In genomic region chr7:19750217-19751069, GRCm38 (mm10) we compare ENCODE assay signal across 8 mouse cellular contexts. TPM values are rescaled to one million over a fixed set of nuclear protein-coding genes. Genes with fewer than 3 reads are reported as not detected.
DNase-seq lines count a peak whose midpoint lies in the region; ATAC-seq and TF ChIP-seq lines count a peak whose summit lies in the region.

Gene Nectin2 (minus strand): TSS chr7:19750483.

- H3ac ChIP-seq in C2C12 (ENCODE audit: control insufficient read depth, insufficient read length, low read depth), result peak within 1 kb of the TSS; percentile 92

- 12% methylated on average over 19 of the region's 19 CpGs for WGBS in heart, embryonic 10.5 days
- 15% methylated on average over 19 of the region's 19 CpGs for WGBS in kidney, embryonic 15.5 days

- H3K4me2 ChIP-seq in kidney, embryonic 15.5 days, result peak within 1 kb of the TSS; percentile 88

- no peak for TF ChIP-seq POLR2A in brain, embryonic 14.5 days (IDR thresholded peaks at IDR 0.05; ENCODE audit: borderline replicate concordance, extremely low read depth, insufficient read depth, insufficient read length, poor library complexity, severe bottlenecking)

- peak; percentile 73 for ATAC-seq in erythroblast, adult 5-6 weeks (replicated peaks; ENCODE audit: low FRiP score, poor library complexity, severe bottlenecking)
- peak; percentile 62 for ATAC-seq in kidney, embryonic 15.5 days (replicated peaks; ENCODE audit: low FRiP score)

- peak within 1 kb of the TSS; percentile 77 for H3K9ac ChIP-seq in kidney, embryonic 15.5 days

- no peaks in the 10 kb centered on the region for H3K79me3 ChIP-seq in C2C12 (ENCODE audit: low read depth)

- peak within 1 kb of the TSS; percentile 42 for H3K4me3 ChIP-seq in C2C12 (ENCODE audit: insufficient read depth, poor library complexity, severe bottlenecking)
- H3K4me3 ChIP-seq in heart, embryonic 10.5 days, result peak within 1 kb of the TSS; percentile 81
- H3K4me3 ChIP-seq in kidney, embryonic 15.5 days (replicated peaks), result peak within 1 kb of the TSS; percentile 74

- H3K27ac ChIP-seq in heart, embryonic 10.5 days, result peak within 1 kb of the TSS; percentile 93
- peak within 1 kb of the TSS; percentile 91 for H3K27ac ChIP-seq in kidney, embryonic 15.5 days

- H3K27me3 ChIP-seq in C2C12 (ENCODE audit: control insufficient read depth, insufficient read depth, insufficient read length), result no peaks in the 10 kb centered on the region
- H3K27me3 ChIP-seq in heart, embryonic 10.5 days (ENCODE audit: insufficient read depth, poor library complexity, severe bottlenecking), result no peaks in the 10 kb centered on the region
- no peaks in the 10 kb centered on the region for H3K27me3 ChIP-seq in kidney, embryonic 15.5 days

- H3K79me2 ChIP-seq in C2C12 (ENCODE audit: control insufficient read depth, insufficient read depth), result no peaks in the 10 kb centered on the region

- DNase-seq in brain, embryonic 14.5 days (ENCODE audit: low read depth), result peak; percentile 90
- DNase-seq in heart, embryonic 10.5 days (ENCODE audit: low spot score), result peak; percentile 95
- peak; percentile 89 for DNase-seq in liver
- peak; percentile 59 to 71 for DNase-seq in monocyte, adult 2 months (ENCODE audit: low read depth in 1 of 2, low spot score in 2 of 2)
- peak; percentile 44 to 66 for DNase-seq in spleen, postnatal 14 days (ENCODE audit: low spot score in 2 of 2)

- no peaks in the 10 kb centered on the region for H3K9me3 ChIP-seq in heart, embryonic 10.5 days
- no peaks in the 10 kb centered on the region for H3K9me3 ChIP-seq in kidney, embryonic 15.5 days (replicated peaks)

- peaks cover 49% of the 10 kb centered on the region for H3K4me1 ChIP-seq in heart, embryonic 10.5 days
- H3K4me1 ChIP-seq in kidney, embryonic 15.5 days, result peaks cover 52% of the 10 kb centered on the region

- TF ChIP-seq CTCF in C2C12 (IDR thresholded peaks at IDR 0.05; ENCODE audit: control insufficient read depth, insufficient read depth, insufficient read length), result peak; percentile 43
- TF ChIP-seq CTCF in brain, embryonic 14.5 days (IDR thresholded peaks at IDR 0.05; ENCODE audit: borderline replicate concordance, extremely low read depth, insufficient read depth, insufficient read length), result peak; percentile 82

- no peaks in the 10 kb centered on the region for H3K36me3 ChIP-seq in C2C12 (ENCODE audit: control insufficient read depth, insufficient read depth)
- H3K36me3 ChIP-seq in heart, embryonic 10.5 days, result 0 out of 2 replicates have a peak, but pooled peaks cover 2% of the 10 kb centered on the region
- 0 out of 2 replicates have a peak, but pooled peaks cover 5% of the 10 kb centered on the region for H3K36me3 ChIP-seq in kidney, embryonic 15.5 days

TF ChIP-seq in C2C12, 6 proteins besides CTCF, POLR2A, EP300 and RAD21:
- TF ChIP-seq MYOG (IDR thresholded peaks at IDR 0.05; ENCODE audit: control insufficient read depth, extremely low read depth, insufficient read length), result no peak
- TF ChIP-seq FOSL1 (IDR thresholded peaks at IDR 0.05; ENCODE audit: insufficient read depth, low read length, poor library complexity, severe bottlenecking), result no peak
- TF ChIP-seq USF1 (IDR thresholded peaks at IDR 0.05; ENCODE audit: low read depth), result no peak
- TF ChIP-seq MYOD1 (IDR thresholded peaks at IDR 0.05; ENCODE audit: control insufficient read depth, insufficient read length, low read depth), result no peak
- no peak for TF ChIP-seq MAX (IDR thresholded peaks at IDR 0.05)
- TF ChIP-seq CEBPB (IDR thresholded peaks at IDR 0.05; ENCODE audit: low read depth), result no peak

RNA-seq across cellular contexts. Expression of gene Nectin2, which starts in this region (rescaled TPM):
- 26.7 TPM for polyA plus RNA-seq in C2C12 (2012; fragmentation: generic; extraction: Trizol)
- polyA plus RNA-seq in brain, embryonic 14.5 days (2012; rRNA removed), result 39.7 and 45.2 TPM in 2 replicates
- not detected in 2 replicates for total RNA-seq in erythroblast, adult 5-6 weeks (2015; ENCODE audit: low replicate concordance)
- total RNA-seq in erythroblast, adult 5-6 weeks (2017; ENCODE audit: low replicate concordance), result 1.0 TPM in 1 of 2 replicates, not detected in the other
- polyA plus RNA-seq in heart, embryonic 10.5 days (2016; fragmentation: Nextera tagmentation; extraction: Ambion mirVana), result 130 and 138 TPM in 2 replicates
- polyA plus RNA-seq in kidney, embryonic 15.5 days (2015; fragmentation: Nextera tagmentation; extraction: Ambion mirVana), result 130 and 138 TPM in 2 replicates

Comparison
In these comparisons a context has a peak if more than half of its experiments do, and no peak if none do; other contexts are left out.
1. Peak in every context shown above with its lines: DNase-seq, ATAC-seq, H3K4me3 ChIP-seq and H3K27ac ChIP-seq.